Mouse (Mus musculus) hindbrain, embryonic 15.5 days (tissue): ENCODE measurements around the gene Cdc37. TPM values are rescaled to one million over a fixed set of nuclear protein-coding genes. Genes with fewer than 3 reads are reported as not detected.
"Not testable (repeated sequence)": the region's sequence is repeated elsewhere in the genome, so short reads cannot be mapped to it uniquely, and the experiment has no call there.

Experiments used
- ATAC-seq: fragments of 200-750 bp; cut with Nextera tagmentation; 2 replicates; pipeline ENCODE4 v1.8.0; 2017; ENCODE audit warnings: low read depth, moderate number of reproducible peaks, moderate TSS enrichment; ENCODE audit not compliant: low FRiP score
- H3K27ac ChIP-seq: fragments of 300-500 bp; sonication (generic); replicated peaks from 2 replicates; pipeline ENCODE4 v1.5.1; 2015; ENCODE audit warnings: mild to moderate bottlenecking, inconsistent platforms
- H3K27me3 ChIP-seq: fragments of 300-500 bp; sonication (generic); 2 replicates; pipeline ENCODE4 v1.6.1; 2015; ENCODE audit warnings: control low read depth, inconsistent platforms
- H3K36me3 ChIP-seq: fragments of 300-500 bp; sonication (generic); 2 replicates; pipeline ENCODE4 v1.6.1; 2015; ENCODE audit warnings: control low read depth, inconsistent platforms
- H3K4me1 ChIP-seq: fragments of 300-500 bp; sonication (generic); replicated peaks from 2 replicates; pipeline ENCODE4 v1.6.1; 2015; ENCODE audit warnings: control low read depth, inconsistent platforms
- H3K4me2 ChIP-seq: fragments of 300-500 bp; sonication (generic); 2 replicates; pipeline ENCODE4 v1.6.1; 2015; ENCODE audit warnings: moderate library complexity, mild to moderate bottlenecking, inconsistent platforms
- H3K4me3 ChIP-seq: fragments of 300-500 bp; sonication (generic); 2 replicates; pipeline ENCODE4 v1.5.1; 2015; ENCODE audit warnings: mild to moderate bottlenecking, inconsistent platforms
- H3K9ac ChIP-seq: fragments of 300-500 bp; sonication (generic); 2 replicates; pipeline ENCODE4 v1.6.1; 2015; ENCODE audit warnings: inconsistent platforms
- H3K9me3 ChIP-seq: fragments of 300-500 bp; sonication (generic); 2 replicates; pipeline ENCODE4 v1.6.1; 2016; ENCODE audit warnings: control low read depth, inconsistent platforms
- WGBS: fragments of 180-500 bp; shearing (Covaris S2); methylation state at CpG from one replicate; pipeline ENCODE4 v1.1.7; 2015; 5-methylcytosine and 5-hydroxymethylcytosine counted together
- polyA plus RNA-seq: library from polyadenylated mRNA; unstranded; fragments of >200 nt; fragmentation: Nextera tagmentation; extraction: Ambion mirVana; gene quantifications from 2 replicates; pipeline ENCODE4 v1.2.1, GENCODE M21; 2015

Gene Cdc37
- 211 TPM in 2 replicates for polyA plus RNA-seq

GRCm38 (mm10) chr9:21149654-21150419 lies at the start of gene Cdc37:
Gene Cdc37 (minus strand): TSS chr9:21149982.
- peak within 1 kb of the TSS; percentile 95 for H3K4me3 ChIP-seq
- peaks cover 43% of the 10 kb centered on the region for H3K4me1 ChIP-seq
- H3K9me3 ChIP-seq = no peaks in the 10 kb centered on the region
- peak within 1 kb of the TSS; percentile 95 for H3K9ac ChIP-seq
- H3K4me2 ChIP-seq = peak within 1 kb of the TSS; percentile 94
- H3K27me3 ChIP-seq = no peaks in the 10 kb centered on the region
- peak; percentile 96 for ATAC-seq
- peak within 1 kb of the TSS; percentile 78 for H3K27ac ChIP-seq
- H3K36me3 ChIP-seq = no peaks in the 10 kb centered on the region
- 2% methylated on average over 56 of the region's 56 CpGs for WGBS

- Histone ChIP-seq H3K27ac (no peak overlapping the region), H3K4me3 (no peak overlapping the region), H3K4me1 (peaks cover 26% of the 10 kb centered on the region), H3K27me3 (no peaks in the 10 kb centered on the region), H3K36me3 (peaks cover 6% of the 10 kb centered on the region; the same call in 1 of the 2 replicates), H3K9me3 (no peaks in the 10 kb centered on the region), H3K9ac (no peak overlapping the region), H3K4me2 (peak overlapping the region; percentile 81; the same call in 1 of the 2 replicates)
- ATAC-seq = no peak
- WGBS = 89% methylated on average over 3 of the region's 3 CpGs
Measured at GRCm38 (mm10) chr9:21198960-21199359, 49.2 kb upstream of the Cdc37 start.

GRCm38 (mm10) chr9:21197981-21198380 lies 48.2 kb upstream of the Cdc37 start:
- peak overlapping the region; percentile 80 for H3K9ac ChIP-seq

GRCm38 (mm10) chr9:21196521-21197433 lies 47.0 kb upstream of the Cdc37 start:
- peak overlapping the region; percentile 64 for H3K27ac ChIP-seq
- H3K9ac ChIP-seq = peak overlapping the region; percentile 80
- no peaks in the 10 kb centered on the region for H3K9me3 ChIP-seq
- peak overlapping the region; percentile 65 for H3K4me3 ChIP-seq
- H3K36me3 ChIP-seq = no peaks in the 10 kb centered on the region
- 18% methylated on average over 19 of the region's 19 CpGs for WGBS
- H3K27me3 ChIP-seq = no peaks in the 10 kb centered on the region
- peaks cover 26% of the 10 kb centered on the region for H3K4me1 ChIP-seq
- peak; percentile 85 for ATAC-seq
- H3K4me2 ChIP-seq = peak overlapping the region; percentile 81

More at GRCm38 (mm10) chr9:21197981-21198380, 48.2 kb upstream of the Cdc37 start:
- Histone ChIP-seq H3K4me1 (peaks cover 26% of the 10 kb centered on the region), H3K4me2 (peak overlapping the region; percentile 81), H3K36me3 (peaks cover under 1% of the 10 kb centered on the region; the same call in 1 of the 2 replicates), H3K9me3 (no peaks in the 10 kb centered on the region), H3K4me3 (peak overlapping the region; percentile 65), H3K27ac (peak overlapping the region; percentile 64), H3K27me3 (no peaks in the 10 kb centered on the region)
- 6% methylated on average over 4 of the region's 4 CpGs for WGBS
- peak; percentile 85 for ATAC-seq

GRCm38 (mm10) chr9:21195736-21196505 lies 46.1 kb upstream of the Cdc37 start:
- H3K4me3 ChIP-seq = peak overlapping the region; percentile 65
- WGBS = 49% methylated on average over 7 of the region's 7 CpGs
- peak overlapping the region; percentile 64; the same call in 1 of the 2 replicates for H3K27ac ChIP-seq

GRCm38 (mm10) chr9:21194787-21195493 lies 45.2 kb upstream of the Cdc37 start:
- H3K4me3 ChIP-seq = no peak overlapping the region
- H3K4me1 ChIP-seq = peaks cover 26% of the 10 kb centered on the region
- no peak for ATAC-seq
- no peak overlapping the region for H3K27ac ChIP-seq
- H3K27me3 ChIP-seq = no peaks in the 10 kb centered on the region
- H3K9ac ChIP-seq = no peak overlapping the region
- H3K9me3 ChIP-seq = no peaks in the 10 kb centered on the region
- no peaks in the 10 kb centered on the region for H3K36me3 ChIP-seq
- H3K4me2 ChIP-seq = no peak overlapping the region
- WGBS = 75% methylated on average over 4 of the region's 4 CpGs

More at GRCm38 (mm10) chr9:21195736-21196505, 46.1 kb upstream of the Cdc37 start:
- not testable (repeated sequence) for H3K9me3 ChIP-seq, H3K27me3 ChIP-seq, H3K36me3 ChIP-seq, H3K9ac ChIP-seq
- ATAC-seq = peak; percentile 4; the same call in 1 of the 2 replicates
- Histone ChIP-seq H3K4me2 (peak overlapping the region; percentile 81), H3K4me1 (peaks cover 26% of the 10 kb centered on the region)

- WGBS = 90% methylated on average over 3 of the region's 3 CpGs
- H3K4me3 ChIP-seq = no peak overlapping the region
- no peaks in the 10 kb centered on the region for H3K36me3 ChIP-seq
- no peak overlapping the region for H3K27ac ChIP-seq
- H3K27me3 ChIP-seq = no peaks in the 10 kb centered on the region
- no peak for ATAC-seq
- H3K9me3 ChIP-seq = no peaks in the 10 kb centered on the region
- H3K9ac ChIP-seq = no peak overlapping the region
- H3K4me2 ChIP-seq = no peak overlapping the region
- H3K4me1 ChIP-seq = peaks cover 23% of the 10 kb centered on the region
Measured at GRCm38 (mm10) chr9:21193786-21194185, 44.0 kb upstream of the Cdc37 start.

GRCm38 (mm10) chr9:21190670-21191069 lies 40.9 kb upstream of the Cdc37 start:
- Histone ChIP-seq H3K27ac (no peak overlapping the region), H3K9me3 (no peaks in the 10 kb centered on the region), H3K4me3 (no peak overlapping the region), H3K4me2 (no peak overlapping the region), H3K27me3 (no peaks in the 10 kb centered on the region), H3K36me3 (no peaks in the 10 kb centered on the region), H3K9ac (no peak overlapping the region), H3K4me1 (peaks cover 1% of the 10 kb centered on the region; the same call in 1 of the 2 replicates)
- WGBS = 64% methylated on average over 3 of the region's 3 CpGs
- ATAC-seq = no peak

- 36% methylated on average over 7 of the region's 7 CpGs for WGBS
- ATAC-seq = no peak
- 0 out of 2 replicates have a peak, but pooled peaks cover 1% of the 10 kb centered on the region for H3K27me3 ChIP-seq
- no peak overlapping the region for H3K27ac ChIP-seq
- H3K4me1 ChIP-seq = no peaks in the 10 kb centered on the region
- H3K9ac ChIP-seq = no peak overlapping the region
- H3K4me2 ChIP-seq = no peak overlapping the region
- no peak overlapping the region for H3K4me3 ChIP-seq
- H3K36me3 ChIP-seq = no peaks in the 10 kb centered on the region
- no peaks in the 10 kb centered on the region for H3K9me3 ChIP-seq
Measured at GRCm38 (mm10) chr9:21189905-21190304, 40.1 kb upstream of the Cdc37 start.

- no peak for ATAC-seq
- Histone ChIP-seq H3K4me3 (no peak overlapping the region), H3K4me1 (0 out of 2 replicates have a peak, but pooled peaks cover 12% of the 10 kb centered on the region), H3K9me3 (no peaks in the 10 kb centered on the region), H3K36me3 (no peaks in the 10 kb centered on the region), H3K27me3 (peaks cover 35% of the 10 kb centered on the region), H3K27ac (no peak overlapping the region), H3K4me2 (no peak overlapping the region), H3K9ac (no peak overlapping the region)
- WGBS = 94% methylated on average over 5 of the region's 5 CpGs
Measured at GRCm38 (mm10) chr9:21185436-21185835, 35.7 kb upstream of the Cdc37 start.

- 0 out of 2 replicates have a peak, but pooled peaks cover 12% of the 10 kb centered on the region for H3K4me1 ChIP-seq
- no peak overlapping the region for H3K4me3 ChIP-seq
- H3K27me3 ChIP-seq = peaks cover 35% of the 10 kb centered on the region
- H3K9ac ChIP-seq = no peak overlapping the region
- no peak overlapping the region for H3K4me2 ChIP-seq
- no peaks in the 10 kb centered on the region for H3K36me3 ChIP-seq
- H3K27ac ChIP-seq = no peak overlapping the region
- WGBS = 40% methylated on average over 2 of the region's 2 CpGs
- no peak for ATAC-seq
- no peaks in the 10 kb centered on the region for H3K9me3 ChIP-seq
Measured at GRCm38 (mm10) chr9:21184733-21185132, 35.0 kb upstream of the Cdc37 start.
